Mouse (Mus musculus): Measurements from ENCODE around the gene Scube2.

GRCm38 (mm10) chr7:109792759-109793158 is 72.7 kb downstream of the Scube2 start:
- TF ChIP-seq CTCF (conservative IDR thresholded peaks at IDR 0.05; ENCODE audit: insufficient read depth, insufficient read length, low read depth, low read length) (peak; percentile 60), POLR2A (IDR thresholded peaks at IDR 0.05; ENCODE audit: low read depth, low read length) (no peak)

Data from kidney, adult 2 months (tissue).